Mouse (Mus musculus) right cerebral cortex, postnatal 14 days (tissue): ENCODE data around the gene Gm128.

Source experiments
- DNase-seq: peaks from one replicate; pipeline ENCODE4 v3.0.0; 2022

Gm128 gene

GRCm38 (mm10) chr3:95194721-95195135 is 46.7 kb downstream of the Gm128 start:
- DNase-seq = no peak
